Mouse (Mus musculus) embryonic facial prominence, embryonic 15.5 days (tissue): ENCODE data around the gene Ntan1. TPM values are rescaled to one million over a fixed set of nuclear protein-coding genes. Genes with fewer than 3 reads are reported as not detected.

ENCODE experiments used
- ATAC-seq: fragments of 200-750 bp; cut with Nextera tagmentation; 2 replicates; pipeline ENCODE4 v1.8.0; 2017; ENCODE audit warnings: low read depth, moderate TSS enrichment; ENCODE audit not compliant: insufficient number of reproducible peaks, low FRiP score, low TSS enrichment
- H3K27ac ChIP-seq: fragments of 300-500 bp; sonication (generic); replicated peaks from 2 replicates; pipeline ENCODE4 v1.5.1; 2015; ENCODE audit warnings: mild to moderate bottlenecking, inconsistent platforms
- H3K27me3 ChIP-seq: fragments of 300-500 bp; sonication (generic); 2 replicates; pipeline ENCODE4 v1.6.1; 2015; ENCODE audit warnings: inconsistent platforms
- H3K36me3 ChIP-seq: fragments of 300-500 bp; sonication (generic); 2 replicates; pipeline ENCODE4 v1.6.1; 2015; ENCODE audit warnings: mild to moderate bottlenecking, inconsistent platforms
- H3K4me1 ChIP-seq: fragments of 300-500 bp; sonication (generic); 2 replicates; pipeline ENCODE4 v1.6.1; 2015; ENCODE audit warnings: inconsistent platforms
- H3K4me2 ChIP-seq: fragments of 300-500 bp; sonication (generic); replicated peaks from 2 replicates; pipeline ENCODE4 v1.6.1; 2015; ENCODE audit warnings: mild to moderate bottlenecking, inconsistent platforms
- H3K4me3 ChIP-seq: fragments of 300-500 bp; sonication (generic); replicated peaks from 2 replicates; pipeline ENCODE4 v1.5.1; 2015; ENCODE audit warnings: mild to moderate bottlenecking, inconsistent platforms
- H3K9ac ChIP-seq: fragments of 300-500 bp; sonication (generic); 2 replicates; pipeline ENCODE4 v1.6.1; 2015; ENCODE audit warnings: inconsistent platforms
- H3K9me3 ChIP-seq: fragments of 300-500 bp; sonication (generic); replicated peaks from 2 replicates; pipeline ENCODE4 v1.6.1; 2016; ENCODE audit warnings: inconsistent platforms
- WGBS: fragments of 180-500 bp; shearing (Covaris S2); methylation state at CpG from one replicate; pipeline ENCODE4 v1.1.7; 2015; 5-methylcytosine and 5-hydroxymethylcytosine counted together
- microRNA-seq: library from miRNA; unstranded; fragments of <30 nt; microRNA quantifications from one replicate; pipeline ENCODE4, GENCODE M21; 2016; ENCODE audit warnings: borderline number of aligned reads
- polyA plus RNA-seq: library from polyadenylated mRNA; unstranded; fragments of >200 nt; fragmentation: Nextera tagmentation; extraction: Ambion mirVana; gene quantifications from 2 replicates; pipeline ENCODE4 v1.2.1, GENCODE M21; 2015

Gene Ntan1
- polyA plus RNA-seq, 1 experiment from 2014 or later = 201 TPM

- 23% methylated on average over 42 of the region's 42 CpGs for WGBS
- H3K4me3 ChIP-seq = no peak overlapping the region
- ATAC-seq = no peak
- no peak overlapping the region for H3K9ac ChIP-seq
- H3K36me3 ChIP-seq = peaks cover 46% of the 10 kb centered on the region
- no peaks in the 10 kb centered on the region for H3K27me3 ChIP-seq
- H3K4me2 ChIP-seq = no peak overlapping the region
- H3K9me3 ChIP-seq = no peaks in the 10 kb centered on the region
- no peak overlapping the region for H3K27ac ChIP-seq
- no peaks in the 10 kb centered on the region for H3K4me1 ChIP-seq
These were observed 49.4 kb downstream of the Ntan1 start for GRCm38 (mm10) chr16:13867910-13868514.

GRCm38 (mm10) chr16:13875483-13875882 is 56.8 kb downstream of the Ntan1 start:
- 90% methylated on average over 4 of the region's 4 CpGs for WGBS
- Histone ChIP-seq H3K27me3 (no peaks in the 10 kb centered on the region), H3K4me2 (no peak overlapping the region), H3K9me3 (no peaks in the 10 kb centered on the region), H3K27ac (no peak overlapping the region), H3K4me1 (no peaks in the 10 kb centered on the region), H3K9ac (no peak overlapping the region), H3K36me3 (peaks cover 55% of the 10 kb centered on the region), H3K4me3 (no peak overlapping the region)
- no peak for ATAC-seq

- Histone ChIP-seq H3K27me3 (no peaks in the 10 kb centered on the region), H3K4me3 (no peak overlapping the region), H3K9me3 (no peaks in the 10 kb centered on the region), H3K4me2 (no peak overlapping the region), H3K27ac (no peak overlapping the region), H3K4me1 (no peaks in the 10 kb centered on the region), H3K36me3 (0 out of 2 replicates have a peak, but pooled peaks cover 20% of the 10 kb centered on the region), H3K9ac (no peak overlapping the region)
- WGBS = 16% methylated on average over 3 of the region's 3 CpGs
- ATAC-seq = no peak
These were observed 64.6 kb downstream of the Ntan1 start for GRCm38 (mm10) chr16:13883094-13883774.

Small RNA genes lying within 50 kb of the gene (microRNA-seq; reads per million reads assigned to microRNA genes)
- not detected for gene Gm27734

Other genes with a start within 250 kb of the Ntan1 start
- 41.4 and 42.5 TPM in 2 replicates for gene Parn, start 150.7 kb upstream of the Ntan1 start, polyA plus RNA-seq
- gene Bfar, start 147.0 kb upstream of the Ntan1 start, polyA plus RNA-seq = 51.4 and 54.3 TPM in 2 replicates
- gene 3110001I22Rik, start 146.9 kb upstream of the Ntan1 start, polyA plus RNA-seq = 3.8 and 4.4 TPM in 2 replicates
- 0.28 TPM in 1 of 2 replicates, not detected in the other for gene Pla2g10, start 87.9 kb upstream of the Ntan1 start, polyA plus RNA-seq
- 59.5 and 59.6 TPM in 2 replicates for gene Rrn3, start 38.1 kb upstream of the Ntan1 start, polyA plus RNA-seq
- gene Pdxdc1, start 84.3 kb downstream of the Ntan1 start, polyA plus RNA-seq = 97.3 and 103 TPM in 2 replicates
- 5.7 and 6.4 TPM in 2 replicates for gene Mpv17l, start 84.3 kb downstream of the Ntan1 start, polyA plus RNA-seq
- gene 2900011O08Rik, start 167.8 kb downstream of the Ntan1 start, polyA plus RNA-seq = 1.7 and 3.1 TPM in 2 replicates
- 0.09 and 0.47 TPM in 2 replicates for gene Ifitm7, start 168.0 kb downstream of the Ntan1 start, polyA plus RNA-seq